Mouse (Mus musculus) thymus, postnatal 25 days (tissue): ENCODE data around the gene Jph4.
A peak's percentile ranks its signal among the peaks of the same experiment; 100 is the strongest.

ENCODE experiments used
- DNase-seq: peaks from one replicate; pipeline ENCODE4 v3.0.0; 2022

Jph4 gene

DNA sequence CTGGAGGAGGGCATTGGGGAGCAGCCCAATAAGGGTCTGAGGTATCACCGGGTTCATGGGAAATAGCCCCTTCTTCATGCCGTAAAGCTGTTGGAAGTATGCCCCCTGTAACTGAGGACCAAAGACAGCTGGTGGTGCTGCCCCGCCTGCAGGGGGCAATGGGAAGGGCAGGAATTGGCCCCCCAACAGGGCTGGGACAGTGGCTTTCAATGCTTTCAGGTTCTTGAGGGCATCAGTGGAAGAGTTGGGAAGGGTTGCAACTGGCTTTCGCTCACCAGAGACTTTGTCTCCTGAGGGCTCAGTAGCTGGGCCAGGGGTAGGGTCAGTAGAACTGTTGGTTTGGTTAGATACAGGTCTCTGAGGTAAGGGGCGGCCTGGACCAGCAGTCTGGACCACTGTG lies 53.6 kb downstream of the Jph4 start:
- no peak for DNase-seq

GRCm38 (mm10) chr14:55062626-55063025 lies 54.1 kb downstream of the Jph4 start:
- DNase-seq = peak; percentile 58

GRCm38 (mm10) chr14:55061845-55062244 lies 54.9 kb downstream of the Jph4 start:
- no peak for DNase-seq

- DNase-seq = no peak
Observed at GRCm38 (mm10) chr14:55059931-55060330, 56.8 kb downstream of the Jph4 start.

DNA sequence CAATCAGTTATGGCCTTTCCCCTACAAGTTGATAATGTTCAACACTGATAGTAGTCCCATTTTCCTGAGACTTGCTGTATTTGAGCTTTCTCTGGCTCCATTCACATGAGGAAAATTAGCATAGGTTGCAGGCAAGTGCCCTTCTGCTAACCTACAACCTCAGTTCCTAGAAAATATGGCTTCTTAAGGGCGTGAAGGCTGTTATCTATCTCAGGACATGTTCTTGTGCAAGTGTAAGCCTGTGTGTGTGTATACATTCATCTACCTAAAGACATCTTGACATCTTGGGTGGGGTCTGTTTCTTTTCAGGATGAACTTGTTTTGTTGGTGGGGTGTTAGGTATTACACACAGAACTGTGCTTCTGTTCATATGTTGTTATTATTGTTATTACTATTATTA lies 57.7 kb downstream of the Jph4 start:
- DNase-seq = no peak
